Mouse (Mus musculus) MEL (cell line): ENCODE results near the gene Ppfia2.

Experiments
- BHLHE40 ChIP-seq: IDR thresholded peaks from 2 replicates; pipeline ENCODE4 v1.6.1; 2012; ENCODE audit warnings: low read depth, mild to moderate bottlenecking, inconsistent platforms, low read length, improper control_type of control experiment, borderline replicate concordance
- CTCF ChIP-seq, 3 experiments: IDR thresholded peaks in 2 of 3; conservative IDR thresholded peaks in 1 of 3; 2 replicates each; pipeline ENCODE4 v1.5.1; 2011 to 2012; ENCODE audit warnings: low read length in 3 of 3, low read depth in 2 of 3, mild to moderate bottlenecking in 2 of 3, improper control_type of control experiment in 1 of 3, inconsistent platforms in 1 of 3, mixed read lengths in 1 of 3, moderate library complexity in 1 of 3; ENCODE audit not compliant: control insufficient read depth in 1 of 3, insufficient read depth in 1 of 3, poor library complexity in 1 of 3, severe bottlenecking in 1 of 3
- KAT2A ChIP-seq: conservative IDR thresholded peaks from 2 replicates; pipeline ENCODE4 v1.6.1; 2012; ENCODE audit warnings: low read depth, low read length, improper control_type of control experiment, inconsistent platforms
- POLR2A ChIP-seq, 2 experiments: IDR thresholded peaks; 2 replicates each; pipeline ENCODE4 v1.6.1; 2011 to 2012; ENCODE audit warnings: low read length in 2 of 2, mild to moderate bottlenecking in 2 of 2, control low read depth in 1 of 2, improper control_type of control experiment in 1 of 2, low read depth in 1 of 2, moderate library complexity in 1 of 2; ENCODE audit not compliant: control insufficient read depth in 1 of 2, insufficient read depth in 1 of 2, poor library complexity in 1 of 2
- USF1 ChIP-seq: IDR thresholded peaks from 2 replicates; pipeline ENCODE4 v1.6.1; 2014; ENCODE audit warnings: low read depth, mild to moderate bottlenecking, inconsistent platforms, low read length, improper control_type of control experiment, moderate library complexity

DNA sequence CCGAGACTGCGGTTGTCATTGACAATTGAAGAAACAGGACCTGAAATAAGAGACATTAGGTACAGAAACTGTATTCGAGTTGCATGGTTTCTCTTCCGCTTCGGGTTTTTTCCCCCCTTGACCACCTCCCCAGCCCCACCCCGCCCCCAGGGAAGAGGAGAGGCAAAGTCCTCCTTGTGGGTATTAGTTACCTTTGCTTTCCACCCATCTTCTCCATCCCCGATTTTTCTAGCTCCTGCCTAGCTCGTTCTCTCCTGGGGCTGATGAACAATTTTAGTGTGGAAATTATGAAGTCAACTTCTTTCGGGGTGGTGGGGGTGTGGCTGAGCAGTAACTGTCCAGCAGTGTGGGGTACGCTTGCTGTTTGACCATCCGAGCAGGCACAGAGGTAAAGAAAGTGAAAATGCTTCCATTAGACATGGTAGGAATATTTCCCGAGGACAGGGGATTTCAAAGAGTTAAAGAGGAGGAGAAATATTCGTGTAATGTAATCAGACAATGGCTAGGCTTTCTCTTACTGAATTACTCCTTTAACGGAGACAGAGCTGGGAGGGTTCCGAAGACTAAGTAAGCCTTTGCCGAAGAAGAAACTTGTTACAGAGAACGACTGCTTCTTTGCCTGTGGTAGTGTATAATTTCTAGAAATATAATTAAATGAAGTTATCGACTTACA, 530 bp downstream of the Ppfia2 start:
- TF ChIP-seq KAT2A (no peak), CTCF (IDR thresholded peaks at IDR 0.05 in 2 of 3, conservative IDR thresholded peaks at IDR 0.05 in 1 of 3; ENCODE audit: control insufficient read depth in 1 of 3, insufficient read depth in 1 of 3, low read depth in 2 of 3, low read length in 3 of 3, poor library complexity in 1 of 3, severe bottlenecking in 1 of 3) (no peak), BHLHE40 (no peak), USF1 (no peak), POLR2A (IDR thresholded peaks at IDR 0.05; ENCODE audit: control insufficient read depth in 1 of 2, insufficient read depth in 1 of 2, low read depth in 1 of 2, low read length in 2 of 2, poor library complexity in 1 of 2) (no peak)
